Mouse (Mus musculus) lung, embryonic 14.5 days (tissue): ENCODE data around the gene Rnase12. TPM values are rescaled to one million over a fixed set of nuclear protein-coding genes. Genes with fewer than 3 reads are reported as not detected.
"Not testable (repeated sequence)": the region's sequence is repeated elsewhere in the genome, so short reads cannot be mapped to it uniquely, and the experiment has no call there.

Source experiments
- ATAC-seq: fragments of 200-750 bp; cut with Nextera tagmentation; 2 replicates; pipeline ENCODE4 v1.8.0; 2017; ENCODE audit warnings: mild to moderate bottlenecking, moderate TSS enrichment, moderate library complexity; ENCODE audit not compliant: insufficient read depth
- DNase-seq: peaks from one replicate; pipeline ENCODE4 v3.0.0-alpha.2; 2015
- H3K27ac ChIP-seq: fragments of 300-500 bp; sonication (generic); 2 replicates; pipeline ENCODE4 v1.5.1; 2014; ENCODE audit warnings: low read depth, mild to moderate bottlenecking, moderate library complexity
- H3K27me3 ChIP-seq: fragments of 300-500 bp; sonication (generic); 2 replicates; pipeline ENCODE4 v1.6.1; 2014; ENCODE audit warnings: low read length, control low read depth; ENCODE audit not compliant: insufficient read depth
- H3K36me3 ChIP-seq: fragments of 300-500 bp; sonication (generic); 2 replicates; pipeline ENCODE4 v1.6.1; 2014; ENCODE audit warnings: control low read depth; ENCODE audit not compliant: insufficient read depth
- H3K4me1 ChIP-seq: fragments of 300-500 bp; sonication (generic); 2 replicates; pipeline ENCODE4 v1.6.1; 2014; ENCODE audit warnings: antibody characterized with exemption, control low read depth; ENCODE audit not compliant: insufficient read depth
- H3K4me2 ChIP-seq: fragments of 300-500 bp; sonication (generic); 2 replicates; pipeline ENCODE4 v1.6.1; 2014; ENCODE audit warnings: mild to moderate bottlenecking
- H3K4me3 ChIP-seq: fragments of 300-500 bp; sonication (generic); 2 replicates; pipeline ENCODE4 v1.5.1; 2014; ENCODE audit warnings: low read depth, low read length
- H3K9ac ChIP-seq: fragments of 300-500 bp; sonication (generic); 2 replicates; pipeline ENCODE4 v1.6.1; 2014
- H3K9me3 ChIP-seq: fragments of 300-500 bp; sonication (generic); 2 replicates; pipeline ENCODE4 v1.6.1; 2016; ENCODE audit warnings: low read depth, low read length, control low read depth
- CTCF ChIP-seq: IDR thresholded peaks from 2 replicates; pipeline ENCODE4 v1.5.1; 2016; ENCODE audit warnings: antibody characterized with exemption, low read depth
- WGBS: fragments of 180-500 bp; shearing (Covaris S2); extraction: QIAGEN DNeasy Blood & Tissue Kit; methylation state at CpG from one replicate; pipeline ENCODE4 v1.1.7; 2014; 5-methylcytosine and 5-hydroxymethylcytosine counted together
- polyA plus RNA-seq: library from polyadenylated mRNA; unstranded; fragments of >200 nt; fragmentation: Nextera tagmentation; extraction: Ambion mirVana; gene quantifications from 2 replicates; pipeline ENCODE4 v1.2.1, GENCODE M21; 2014

Gene Rnase12
- polyA plus RNA-seq, 1 experiment from 2014 or later = not detected

- Histone ChIP-seq H3K4me3 (no peak overlapping the region), H3K4me1 (no peaks in the 10 kb centered on the region), H3K36me3 (no peaks in the 10 kb centered on the region), H3K4me2 (no peak overlapping the region), H3K27me3 (no peaks in the 10 kb centered on the region), H3K9me3 (no peaks in the 10 kb centered on the region), H3K9ac (no peak overlapping the region), H3K27ac (no peak overlapping the region)
- DNase-seq (peak; percentile 18), ATAC-seq (no peak)
- TF ChIP-seq CTCF = no peak
- WGBS = 43% methylated on average over 3 of the region's 3 CpGs
Observed at GRCm38 (mm10) chr14:51017256-51017655, 40.2 kb downstream of the Rnase12 start.

DNA sequence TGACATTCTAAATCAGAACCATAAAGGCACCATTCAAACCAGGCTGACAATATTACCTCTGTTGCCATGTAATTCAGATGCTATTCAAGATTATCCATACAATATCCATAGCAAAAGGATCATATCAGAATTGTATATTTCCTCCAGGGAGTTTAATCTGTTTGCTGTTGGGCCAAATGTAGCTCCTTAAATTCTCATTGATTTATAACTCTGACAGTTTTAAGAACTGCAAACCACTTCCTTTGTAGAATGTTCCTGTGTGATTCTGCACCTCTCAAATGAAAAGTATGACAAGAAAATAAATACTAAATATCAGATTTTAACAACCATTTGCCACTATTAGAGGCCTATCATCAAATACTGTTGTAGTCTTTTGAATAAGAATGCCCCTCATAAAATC is 41.7 kb downstream of the Rnase12 start:
- no peak overlapping the region for H3K9ac ChIP-seq
- H3K4me1 ChIP-seq = no peaks in the 10 kb centered on the region
- no peaks in the 10 kb centered on the region for H3K9me3 ChIP-seq
- H3K27ac ChIP-seq = no peak overlapping the region
- H3K4me3 ChIP-seq = no peak overlapping the region
- no peaks in the 10 kb centered on the region for H3K36me3 ChIP-seq
- DNase-seq (no peak), ATAC-seq (no peak)
- no peak for TF ChIP-seq CTCF
- H3K27me3 ChIP-seq = no peaks in the 10 kb centered on the region
- H3K4me2 ChIP-seq = no peak overlapping the region

- H3K4me3 ChIP-seq, H3K9ac ChIP-seq, H3K4me1 ChIP-seq, H3K27ac ChIP-seq, ATAC-seq, H3K4me2 ChIP-seq, H3K9me3 ChIP-seq, H3K36me3 ChIP-seq, H3K27me3 ChIP-seq, DNase-seq: not testable (repeated sequence)
- WGBS = 78% methylated on average over 3 of the region's 3 CpGs
Observed at GRCm38 (mm10) chr14:51014724-51015123, 42.7 kb downstream of the Rnase12 start.

DNA sequence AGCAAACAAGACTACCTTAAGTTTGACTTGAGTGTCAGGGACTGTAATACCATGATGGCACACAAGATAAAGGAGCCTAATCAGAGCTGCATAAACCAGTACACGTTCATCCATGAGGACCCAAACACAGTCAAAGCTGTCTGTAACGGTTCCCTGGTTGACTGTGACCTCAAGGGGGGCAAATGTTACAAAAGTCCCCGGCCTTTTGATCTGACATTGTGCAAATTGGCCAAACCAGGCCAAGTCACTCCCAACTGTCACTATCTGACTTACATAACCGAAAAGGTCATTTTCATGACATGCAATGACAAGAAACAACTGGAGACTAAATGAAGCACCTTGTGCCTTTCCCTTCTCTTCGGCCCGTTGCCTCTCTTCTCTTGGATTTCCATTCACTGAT is 47.9 kb downstream of the Rnase12 start:
- no peak overlapping the region; the same call in 1 of the 2 replicates for H3K27ac ChIP-seq
- no peak for TF ChIP-seq CTCF
- H3K9ac ChIP-seq = no peak overlapping the region
- H3K4me3 ChIP-seq = no peak overlapping the region
- DNase-seq (no peak), ATAC-seq (no peak)
- H3K27me3 ChIP-seq = no peaks in the 10 kb centered on the region
- no peaks in the 10 kb centered on the region for H3K36me3 ChIP-seq
- 80% methylated on average over 6 of the region's 6 CpGs for WGBS
- 0 out of 2 replicates have a peak, but pooled peaks cover 3% of the 10 kb centered on the region for H3K4me1 ChIP-seq
- no peak overlapping the region for H3K4me2 ChIP-seq
- H3K9me3 ChIP-seq = no peaks in the 10 kb centered on the region

- Histone ChIP-seq H3K27ac (peak overlapping the region; percentile 92), H3K4me1 (0 out of 2 replicates have a peak, but pooled peaks cover 3% of the 10 kb centered on the region), H3K9me3 (no peaks in the 10 kb centered on the region), H3K4me3 (no peak overlapping the region), H3K4me2 (no peak overlapping the region; the same call in 1 of the 2 replicates), H3K27me3 (no peaks in the 10 kb centered on the region), H3K9ac (no peak overlapping the region), H3K36me3 (no peaks in the 10 kb centered on the region)
- WGBS = 63% methylated on average over 4 of the region's 4 CpGs
- DNase-seq (no peak), ATAC-seq (no peak)
- TF ChIP-seq CTCF = no peak
Observed at GRCm38 (mm10) chr14:51008781-51009180, 48.7 kb downstream of the Rnase12 start.

DNA sequence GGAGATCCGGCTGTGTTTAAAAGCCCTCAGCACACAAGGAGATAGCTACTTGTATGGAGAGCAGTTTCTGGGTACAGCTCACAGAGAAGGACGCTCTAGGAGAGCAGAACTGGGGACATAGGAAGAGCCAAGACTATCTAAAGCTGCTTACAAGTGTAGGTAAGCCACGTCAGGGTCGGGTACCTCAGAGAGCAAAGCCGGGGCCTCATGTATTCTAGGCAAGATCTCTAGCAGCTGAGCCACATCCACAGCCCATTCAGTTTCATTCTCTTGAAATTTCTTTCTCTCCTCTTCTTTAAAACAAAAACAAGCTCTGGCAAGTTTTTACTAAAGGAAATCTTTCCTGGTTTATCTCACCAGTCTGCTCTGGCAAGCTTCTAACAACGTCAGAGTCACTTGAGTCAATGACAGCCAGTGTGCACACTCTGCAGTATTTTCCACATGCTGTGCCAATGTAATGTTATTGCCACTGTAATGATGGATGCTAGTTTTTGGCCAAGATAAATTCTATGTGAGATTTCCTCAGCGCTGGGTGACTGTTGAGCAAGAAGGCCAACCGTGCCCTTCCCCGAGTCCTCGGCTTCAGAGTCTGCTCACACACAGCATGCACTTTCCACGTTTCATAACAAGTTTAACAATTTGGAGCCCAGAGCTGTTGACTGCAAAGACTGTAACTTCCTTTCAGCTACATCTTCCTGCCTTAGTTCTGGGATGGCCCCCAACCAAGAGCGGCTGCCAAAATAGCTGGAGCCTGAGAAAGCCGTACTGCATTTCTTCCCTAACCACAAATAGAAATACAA is 49.3 kb downstream of the Rnase12 start:
- peak; percentile 94 for ATAC-seq
- H3K4me1 ChIP-seq = 0 out of 2 replicates have a peak, but pooled peaks cover 3% of the 10 kb centered on the region
- peak overlapping the region; percentile 13; the same call in 1 of the 2 replicates for H3K4me2 ChIP-seq
- 44% methylated on average over 13 of the region's 13 CpGs for WGBS
- no peaks in the 10 kb centered on the region for H3K9me3 ChIP-seq
- DNase-seq = peak; percentile 83
- TF ChIP-seq CTCF = no peak
- H3K27me3 ChIP-seq = no peaks in the 10 kb centered on the region
- no peaks in the 10 kb centered on the region for H3K36me3 ChIP-seq
- no peak overlapping the region for H3K4me3 ChIP-seq
- no peak overlapping the region for H3K9ac ChIP-seq
- peak overlapping the region; percentile 92 for H3K27ac ChIP-seq

DNA sequence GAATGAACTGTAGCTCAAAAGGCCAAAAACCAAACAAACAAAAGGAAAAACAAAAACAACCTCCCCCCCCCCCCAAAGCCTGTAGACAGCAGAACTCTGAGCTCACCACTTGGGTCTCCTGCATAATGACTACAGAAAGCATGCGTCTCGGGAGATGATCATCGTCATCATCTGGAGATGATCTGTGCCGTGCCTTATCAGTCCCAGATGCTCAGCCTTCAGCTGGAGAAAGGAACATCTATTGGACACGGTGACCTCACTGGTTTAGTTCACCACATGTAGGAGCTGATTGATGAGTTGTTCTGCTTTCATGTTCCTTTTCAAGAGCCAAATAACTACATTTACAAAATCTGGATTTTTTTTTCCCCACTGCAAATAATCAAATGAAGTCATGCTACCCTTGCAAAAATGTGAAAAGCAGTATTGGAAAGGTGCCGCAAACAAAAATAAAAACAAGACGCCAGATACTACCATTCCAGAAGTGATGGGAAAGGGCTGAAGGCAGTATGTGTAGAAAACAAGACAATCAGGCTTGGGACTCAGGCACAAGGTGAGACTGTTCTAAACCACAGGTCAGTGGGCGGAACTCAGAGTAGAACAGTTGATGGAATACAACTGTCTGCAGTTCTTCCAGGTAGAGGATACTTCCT is 50.2 kb downstream of the Rnase12 start, which contains the start of gene Rnase10:
Gene Rnase10 (plus strand): TSS at position 600 of the 650 bp plus-strand sequence.
- WGBS = 66% methylated on average over 8 of the region's 8 CpGs
- 0 out of 2 replicates have a peak, but pooled peaks cover 3% of the 10 kb centered on the region for H3K4me1 ChIP-seq
- H3K27me3 ChIP-seq = no peaks in the 10 kb centered on the region
- TF ChIP-seq CTCF = no peak
- ATAC-seq (no peak), DNase-seq (no peak)
- no peaks in the 10 kb centered on the region for H3K9me3 ChIP-seq
- H3K4me3 ChIP-seq = no peak within 1 kb of the TSS
- H3K27ac ChIP-seq = peak within 1 kb of the TSS; percentile 92
- no peaks in the 10 kb centered on the region for H3K36me3 ChIP-seq
- no peak within 1 kb of the TSS for H3K9ac ChIP-seq
- peak within 1 kb of the TSS; percentile 13; the same call in 1 of the 2 replicates for H3K4me2 ChIP-seq

Other genes starting within 250 kb of the Rnase12 start
- not detected in 2 replicates for gene Ccnb1ip1, start 249.9 kb downstream of the Rnase12 start, polyA plus RNA-seq
- 71.0 and 74.7 TPM in 2 replicates for gene Parp2, start 249.8 kb downstream of the Rnase12 start, polyA plus RNA-seq
- gene Tep1, start 187.1 kb downstream of the Rnase12 start, polyA plus RNA-seq = 6.1 and 7.2 TPM in 2 replicates
- 0.26 and 0.29 TPM in 2 replicates for gene Klhl33, start 160.2 kb downstream of the Rnase12 start, polyA plus RNA-seq
- 164 and 183 TPM in 2 replicates for gene Osgep, start 132.8 kb downstream of the Rnase12 start, polyA plus RNA-seq
- gene Apex1, start 132.7 kb downstream of the Rnase12 start, polyA plus RNA-seq = 272 and 273 TPM in 2 replicates
- gene Pip4p1, start 126.8 kb downstream of the Rnase12 start, polyA plus RNA-seq = 45.6 and 47.1 TPM in 2 replicates
- gene Pnp, start 126.6 kb downstream of the Rnase12 start, polyA plus RNA-seq = 64.4 and 67.0 TPM in 2 replicates
- gene Gm49342, start 113.1 kb downstream of the Rnase12 start, polyA plus RNA-seq = not detected in 2 replicates
- 0.42 and 0.76 TPM in 2 replicates for gene Pnp2, start 101.7 kb downstream of the Rnase12 start, polyA plus RNA-seq
- 0.45 TPM in 1 of 2 replicates, not detected in the other for gene Rnase10, start 49.9 kb downstream of the Rnase12 start, polyA plus RNA-seq
- gene Rnase9, start 15.8 kb downstream of the Rnase12 start, polyA plus RNA-seq = not detected in 2 replicates
- not detected in 2 replicates for gene Rnase11, start 7.5 kb downstream of the Rnase12 start, polyA plus RNA-seq
- not detected in 2 replicates for gene Olfr750, start 16.8 kb upstream of the Rnase12 start, polyA plus RNA-seq
- 27.6 and 29.6 TPM in 2 replicates for gene Rnase4, start 33.4 kb upstream of the Rnase12 start, polyA plus RNA-seq
- 5.2 and 5.6 TPM in 2 replicates for gene Ang, start 33.5 kb upstream of the Rnase12 start, polyA plus RNA-seq
- not detected in 2 replicates for gene Eddm3b, start 56.8 kb upstream of the Rnase12 start, polyA plus RNA-seq
- gene Rnase6, start 66.2 kb upstream of the Rnase12 start, polyA plus RNA-seq = 1.2 and 1.4 TPM in 2 replicates
- gene Rnase1, start 89.1 kb upstream of the Rnase12 start, polyA plus RNA-seq = 0.50 TPM in 1 of 2 replicates, not detected in the other
- not detected in 2 replicates for gene Rnase2b, start 104.6 kb upstream of the Rnase12 start, polyA plus RNA-seq
- not detected in 2 replicates for gene Ang2, start 141.5 kb upstream of the Rnase12 start, polyA plus RNA-seq
- not detected in 2 replicates for gene Ear14, start 145.7 kb upstream of the Rnase12 start, polyA plus RNA-seq
- gene Rnase2a, start 198.5 kb upstream of the Rnase12 start, polyA plus RNA-seq = not detected in 2 replicates